24 mouse cellular contexts compared by ENCODE assay signal in the genomic region with DNA sequence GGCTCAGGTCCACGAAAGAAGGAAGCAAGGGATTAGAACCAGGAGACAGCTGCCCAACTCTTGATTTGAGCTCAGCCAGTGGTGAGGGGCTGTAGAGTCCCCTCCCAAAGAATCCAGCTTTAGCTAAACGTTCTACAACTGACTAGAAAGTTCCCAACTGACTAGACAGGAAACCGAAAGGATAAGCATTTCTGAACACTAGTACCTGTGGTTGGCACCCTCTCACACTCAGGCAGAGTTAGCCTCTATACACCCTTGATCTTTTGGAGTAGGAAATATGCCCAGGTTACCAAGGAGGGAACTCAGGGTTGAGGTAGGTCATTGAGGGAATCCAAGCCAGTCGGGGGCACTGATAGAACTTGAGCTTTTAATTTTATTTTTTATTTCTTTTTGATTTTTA.
DNase-seq lines count a peak whose midpoint lies in the region; ATAC-seq lines count a peak whose summit lies in the region.
"Had no signal": no experiment of that assay in that cellular context is flagged by ENCODE, and none has a peak within 500 bp of the region (broad histone marks: within the 10 kb centered on the region; RNA-seq: fewer than 3 reads in every experiment).

No protein-coding gene starts in this region.

- no peaks in the 10 kb centered on the region for H3K27me3 ChIP-seq in midbrain, embryonic 16.5 days (ENCODE audit: control insufficient read depth, insufficient read depth, low read depth, low read length)
- H3K27me3 ChIP-seq: CH12.LX; embryonic facial prominence, embryonic 13.5 days; embryonic facial prominence, embryonic 15.5 days; forebrain, embryonic 12.5 days; Patski had no signal

- no peaks in the 10 kb centered on the region for H3K9me3 ChIP-seq in midbrain, embryonic 16.5 days (replicated peaks; ENCODE audit: control insufficient read depth, low read length, poor library complexity, severe bottlenecking)
- H3K9me3 ChIP-seq: embryonic facial prominence, embryonic 13.5 days; embryonic facial prominence, embryonic 15.5 days; forebrain, embryonic 10.5 days; forebrain, embryonic 12.5 days; G1E had no signal

- H3K27ac ChIP-seq in midbrain, embryonic 16.5 days (ENCODE audit: low read length), result no peak overlapping the region
- H3K27ac ChIP-seq: embryonic facial prominence, embryonic 13.5 days; embryonic facial prominence, embryonic 15.5 days; forebrain, embryonic 12.5 days had no signal

- no peak overlapping the region for H3K9ac ChIP-seq in midbrain, embryonic 16.5 days (ENCODE audit: low read depth, low read length)
- H3K9ac ChIP-seq: embryonic facial prominence, embryonic 13.5 days; embryonic facial prominence, embryonic 15.5 days; forebrain, embryonic 12.5 days had no signal

- 85% methylated on average over 4 of the region's 4 CpGs for WGBS in midbrain, embryonic 16.5 days

- no peaks in the 10 kb centered on the region for H3K36me3 ChIP-seq in midbrain, embryonic 16.5 days (ENCODE audit: control insufficient read depth, insufficient read depth, low read length)
- H3K36me3 ChIP-seq: embryonic facial prominence, embryonic 13.5 days; embryonic facial prominence, embryonic 15.5 days; forebrain, embryonic 10.5 days; forebrain, embryonic 12.5 days; G1E had no signal

- no peak overlapping the region for H3K4me2 ChIP-seq in midbrain, embryonic 16.5 days (ENCODE audit: low read length)
- H3K4me2 ChIP-seq: embryonic facial prominence, embryonic 13.5 days; embryonic facial prominence, embryonic 15.5 days; forebrain, embryonic 12.5 days had no signal

- peaks cover 3% of the 10 kb centered on the region; the same call in 1 of the 2 replicates for H3K4me1 ChIP-seq in midbrain, embryonic 16.5 days (ENCODE audit: control insufficient read depth, insufficient read depth, low read length)
- H3K4me1 ChIP-seq: embryonic facial prominence, embryonic 13.5 days; embryonic facial prominence, embryonic 15.5 days had no signal

- peak; percentile 62 for DNase-seq in CD4-positive, CD25-positive, alpha-beta regulatory T cell, adult 2 months (ENCODE audit: low read depth, low spot score)
- DNase-seq in spleen, postnatal 36 days (ENCODE audit: low spot score in 2 of 2), result no peak
- DNase-seq: adrenal gland, adult 2 months; adrenal gland, postnatal 10 days; adrenal gland, postnatal 25 days; B cell, adult 2 months; cerebellum, adult 11 months; cerebellum, adult 18-20 months; cerebellum, adult 8-10 months; cerebellum, adult 9-11 months; cerebellum, postnatal 14 days; cerebellum, postnatal 36 days; embryo, embryonic 11 days had no signal

- ATAC-seq in activated CD4-positive, CD25-positive, alpha-beta regulatory T cell, adult 4 months, result peak; percentile 46
- peak; percentile 42 for ATAC-seq in inflammation-experienced regulatory T-cells, adult 6 months
- ATAC-seq in midbrain, embryonic 16.5 days, result no peak
- ATAC-seq: Patski had no signal

- no peak overlapping the region for H3K4me3 ChIP-seq in midbrain, embryonic 16.5 days (ENCODE audit: low read depth, low read length)
- H3K4me3 ChIP-seq: embryonic facial prominence, embryonic 13.5 days; embryonic facial prominence, embryonic 15.5 days; erythroblast, embryonic 14.5 days; forebrain, embryonic 10.5 days; forebrain, embryonic 12.5 days had no signal
